Mouse (Mus musculus): Measurements from ENCODE around the gene Cep170b. TPM values are rescaled to one million over a fixed set of nuclear protein-coding genes. Genes with fewer than 3 reads are reported as not detected.

Gene Cep170b
- polyA plus RNA-seq, 1 experiment, result 5.8 TPM

GRCm38 (mm10) chr12:112768166-112768565 is 47.9 kb downstream of the Cep170b start:
- Histone ChIP-seq H3K4me1 (ENCODE audit: control insufficient read depth, insufficient read depth, low read length) (no peaks in the 10 kb centered on the region), H3K27ac (ENCODE audit: control insufficient read depth, insufficient read depth, low read depth, low read length, poor library complexity) (no peak overlapping the region), H3K4me3 (replicated peaks; ENCODE audit: control insufficient read depth, low read depth, low read length) (no peak overlapping the region)
- 83% methylated on average over 8 of the region's 8 CpGs for WGBS
- TF ChIP-seq POLR2A (IDR thresholded peaks at IDR 0.05; ENCODE audit: borderline replicate concordance, control insufficient read depth, low read depth, low read length), result no peak
- TF ChIP-seq CTCF (IDR thresholded peaks at IDR 0.05; ENCODE audit: control insufficient read depth, insufficient read depth, low read length), result no peak

- WGBS, result 73% methylated on average over 6 of the region's 6 CpGs
- TF ChIP-seq CTCF (IDR thresholded peaks at IDR 0.05; ENCODE audit: control insufficient read depth, insufficient read depth, low read length) (no peak), POLR2A (IDR thresholded peaks at IDR 0.05; ENCODE audit: borderline replicate concordance, control insufficient read depth, low read depth, low read length) (no peak)
- H3K4me3 ChIP-seq (replicated peaks; ENCODE audit: control insufficient read depth, low read depth, low read length), result no peak overlapping the region
- no peak overlapping the region for H3K27ac ChIP-seq (ENCODE audit: control insufficient read depth, insufficient read depth, low read depth, low read length, poor library complexity)
- no peaks in the 10 kb centered on the region for H3K4me1 ChIP-seq (ENCODE audit: control insufficient read depth, insufficient read depth, low read length)
Observed at GRCm38 (mm10) chr12:112769031-112769430, 48.8 kb downstream of the Cep170b start.

- no peak for TF ChIP-seq CTCF (IDR thresholded peaks at IDR 0.05; ENCODE audit: control insufficient read depth, insufficient read depth, low read length)
- no peak for TF ChIP-seq POLR2A (IDR thresholded peaks at IDR 0.05; ENCODE audit: borderline replicate concordance, control insufficient read depth, low read depth, low read length)
- Histone ChIP-seq H3K4me1 (ENCODE audit: control insufficient read depth, insufficient read depth, low read length) (no peaks in the 10 kb centered on the region), H3K27ac (ENCODE audit: control insufficient read depth, insufficient read depth, low read depth, low read length, poor library complexity) (no peak overlapping the region), H3K4me3 (replicated peaks; ENCODE audit: control insufficient read depth, low read depth, low read length) (no peak overlapping the region)
- WGBS, result 91% methylated on average over 2 of the region's 2 CpGs
Observed at GRCm38 (mm10) chr12:112769751-112770150, 49.5 kb downstream of the Cep170b start.

- H3K4me3 ChIP-seq (replicated peaks; ENCODE audit: control insufficient read depth, low read depth, low read length), result no peak overlapping the region
- TF ChIP-seq POLR2A (IDR thresholded peaks at IDR 0.05; ENCODE audit: borderline replicate concordance, control insufficient read depth, low read depth, low read length) (no peak), CTCF (IDR thresholded peaks at IDR 0.05; ENCODE audit: control insufficient read depth, insufficient read depth, low read length) (no peak)
- 70% methylated on average over 4 of the region's 4 CpGs for WGBS
Observed at GRCm38 (mm10) chr12:112770396-112770795, 50.1 kb downstream of the Cep170b start.

GRCm38 (mm10) chr12:112772306-112772705 is 52.1 kb downstream of the Cep170b start:
- TF ChIP-seq POLR2A (IDR thresholded peaks at IDR 0.05; ENCODE audit: borderline replicate concordance, control insufficient read depth, low read depth, low read length) (no peak), CTCF (IDR thresholded peaks at IDR 0.05; ENCODE audit: control insufficient read depth, insufficient read depth, low read length) (no peak)
- WGBS, result 84% methylated on average over 14 of the region's 14 CpGs
- Histone ChIP-seq H3K4me1 (ENCODE audit: control insufficient read depth, insufficient read depth, low read length) (no peaks in the 10 kb centered on the region), H3K4me3 (replicated peaks; ENCODE audit: control insufficient read depth, low read depth, low read length) (no peak overlapping the region), H3K27ac (ENCODE audit: control insufficient read depth, insufficient read depth, low read depth, low read length, poor library complexity) (no peak overlapping the region)

More at GRCm38 (mm10) chr12:112770396-112770795, 50.1 kb downstream of the Cep170b start:
- Histone ChIP-seq H3K27ac (ENCODE audit: control insufficient read depth, insufficient read depth, low read depth, low read length, poor library complexity) (no peak overlapping the region), H3K4me1 (ENCODE audit: control insufficient read depth, insufficient read depth, low read length) (no peaks in the 10 kb centered on the region)

GRCm38 (mm10) chr12:112773366-112773765 is 53.1 kb downstream of the Cep170b start:
- no peak overlapping the region for H3K4me3 ChIP-seq (replicated peaks; ENCODE audit: control insufficient read depth, low read depth, low read length)
- H3K4me1 ChIP-seq (ENCODE audit: control insufficient read depth, insufficient read depth, low read length), result no peaks in the 10 kb centered on the region
- WGBS, result 79% methylated on average over 9 of the region's 9 CpGs
- no peak for TF ChIP-seq CTCF (IDR thresholded peaks at IDR 0.05; ENCODE audit: control insufficient read depth, insufficient read depth, low read length)
- no peak overlapping the region for H3K27ac ChIP-seq (ENCODE audit: control insufficient read depth, insufficient read depth, low read depth, low read length, poor library complexity)

GRCm38 (mm10) chr12:112774026-112774425 is 53.8 kb downstream of the Cep170b start:
- no peak overlapping the region for H3K27ac ChIP-seq (ENCODE audit: control insufficient read depth, insufficient read depth, low read depth, low read length, poor library complexity)
- TF ChIP-seq CTCF (IDR thresholded peaks at IDR 0.05; ENCODE audit: control insufficient read depth, insufficient read depth, low read length) (no peak), POLR2A (IDR thresholded peaks at IDR 0.05; ENCODE audit: borderline replicate concordance, control insufficient read depth, low read depth, low read length) (no peak)
- no peaks in the 10 kb centered on the region for H3K4me1 ChIP-seq (ENCODE audit: control insufficient read depth, insufficient read depth, low read length)
- no peak overlapping the region for H3K4me3 ChIP-seq (replicated peaks; ENCODE audit: control insufficient read depth, low read depth, low read length)
- 62% methylated on average over 6 of the region's 6 CpGs for WGBS

- WGBS, result 82% methylated on average over 10 of the region's 10 CpGs
- Histone ChIP-seq H3K4me3 (replicated peaks; ENCODE audit: control insufficient read depth, low read depth, low read length) (no peak overlapping the region), H3K4me1 (ENCODE audit: control insufficient read depth, insufficient read depth, low read length) (no peaks in the 10 kb centered on the region), H3K27ac (ENCODE audit: control insufficient read depth, insufficient read depth, low read depth, low read length, poor library complexity) (no peak overlapping the region)
- no peak for TF ChIP-seq POLR2A (IDR thresholded peaks at IDR 0.05; ENCODE audit: borderline replicate concordance, control insufficient read depth, low read depth, low read length)
Observed at GRCm38 (mm10) chr12:112774481-112774880, 54.2 kb downstream of the Cep170b start.

- 56% methylated on average over 8 of the region's 8 CpGs for WGBS
- no peak overlapping the region for H3K27ac ChIP-seq (ENCODE audit: control insufficient read depth, insufficient read depth, low read depth, low read length, poor library complexity)
- H3K4me1 ChIP-seq (ENCODE audit: control insufficient read depth, insufficient read depth, low read length), result no peaks in the 10 kb centered on the region
- no peak overlapping the region for H3K4me3 ChIP-seq (replicated peaks; ENCODE audit: control insufficient read depth, low read depth, low read length)
- TF ChIP-seq POLR2A (IDR thresholded peaks at IDR 0.05; ENCODE audit: borderline replicate concordance, control insufficient read depth, low read depth, low read length) (no peak), CTCF (IDR thresholded peaks at IDR 0.05; ENCODE audit: control insufficient read depth, insufficient read depth, low read length) (no peak)
Observed at GRCm38 (mm10) chr12:112791026-112791425, 70.8 kb downstream of the Cep170b start.

Measured in bone marrow, adult 2 months (tissue).